Mouse (Mus musculus) small intestine, adult 2 months (tissue): ENCODE measurements around the gene Prkab2.

Source experiments
- CTCF ChIP-seq: fragments of 200-500 bp; IDR thresholded peaks from 2 replicates; pipeline ENCODE4 v1.5.1; 2012; ENCODE audit warnings: low read depth, mild to moderate bottlenecking, control low read depth, inconsistent platforms, low read length, moderate library complexity, mixed read lengths; ENCODE audit not compliant: insufficient replicate concordance, insufficient read length; ENCODE audit errors: extremely low read depth
- POLR2A ChIP-seq: fragments of 200-500 bp; IDR thresholded peaks from 2 replicates; pipeline ENCODE4 v1.6.1; 2012; ENCODE audit warnings: low read depth, mild to moderate bottlenecking, control low read depth, inconsistent platforms, low read length, moderate library complexity

- no peak for TF ChIP-seq CTCF
- TF ChIP-seq POLR2A, result no peak
These were observed 57.9 kb downstream of the Prkab2 start for GRCm38 (mm10) chr3:97715922-97716321.
